Mouse (Mus musculus) kidney, embryonic 14.5 days (tissue): ENCODE measurements at regions not wholly inside any gene's neighbourhood (a gene's known extent, or its start where the extent isn't known, plus 50 kb on each side); places are given as distances from the start of the nearest gene placed in this dataset.

ENCODE experiments used
- ATAC-seq: fragments of 200-750 bp; cut with Nextera tagmentation; 2 replicates; pipeline ENCODE4 v1.8.0; 2017; ENCODE audit warnings: moderate number of reproducible peaks, mild to moderate bottlenecking, moderate TSS enrichment, moderate library complexity; ENCODE audit not compliant: low FRiP score, low TSS enrichment
- H3K27ac ChIP-seq: fragments of 300-500 bp; sonication (generic); 2 replicates; pipeline ENCODE4 v1.5.1; 2014; ENCODE audit warnings: low read depth, mild to moderate bottlenecking, low read length, moderate library complexity, mixed read lengths
- H3K27me3 ChIP-seq: fragments of 300-500 bp; sonication (generic); 2 replicates; pipeline ENCODE4 v1.6.1; 2014; ENCODE audit warnings: mild to moderate bottlenecking, low read length; ENCODE audit not compliant: control insufficient read depth, insufficient read depth
- H3K36me3 ChIP-seq: fragments of 300-500 bp; sonication (generic); 2 replicates; pipeline ENCODE4 v1.6.1; 2014; ENCODE audit warnings: low read length, mixed read lengths; ENCODE audit not compliant: control insufficient read depth, insufficient read depth
- H3K4me1 ChIP-seq: fragments of 300-500 bp; sonication (generic); 2 replicates; pipeline ENCODE4 v1.6.1; 2014; ENCODE audit warnings: low read length, mixed read lengths; ENCODE audit not compliant: control insufficient read depth, insufficient read depth
- H3K4me2 ChIP-seq: fragments of 300-500 bp; sonication (generic); replicated peaks from 2 replicates; pipeline ENCODE4 v1.6.1; 2014; ENCODE audit warnings: low read depth, mild to moderate bottlenecking, low read length
- H3K4me3 ChIP-seq: fragments of 300-500 bp; sonication (generic); 2 replicates; pipeline ENCODE4 v1.5.1; 2014; ENCODE audit warnings: mild to moderate bottlenecking, low read length
- H3K9ac ChIP-seq: fragments of 300-500 bp; sonication (generic); 2 replicates; pipeline ENCODE4 v1.6.1; 2014; ENCODE audit warnings: low read depth, mild to moderate bottlenecking, low read length, moderate library complexity
- H3K9me3 ChIP-seq: fragments of 300-500 bp; sonication (generic); 2 replicates; pipeline ENCODE4 v1.6.1; 2016; ENCODE audit warnings: low read length; ENCODE audit not compliant: control insufficient read depth
- WGBS: fragments of 180-500 bp; shearing (Covaris S2); extraction: QIAGEN DNeasy Blood & Tissue Kit; methylation state at CpG from one replicate; pipeline ENCODE4 v1.1.7; 2014; 5-methylcytosine and 5-hydroxymethylcytosine counted together

GRCm38 (mm10) chr12:92239956-92240699 is 391.2 kb upstream of the Sel1l start:
- H3K36me3 ChIP-seq: no peaks in the 10 kb centered on the region
- H3K9me3 ChIP-seq: no peaks in the 10 kb centered on the region
- H3K4me3 ChIP-seq: no peak overlapping the region
- H3K27me3 ChIP-seq: no peaks in the 10 kb centered on the region
- no peak overlapping the region for H3K27ac ChIP-seq
- no peak overlapping the region for H3K9ac ChIP-seq
- H3K4me1 ChIP-seq: no peaks in the 10 kb centered on the region
- WGBS: 74% methylated on average over 5 of the region's 5 CpGs
- no peak overlapping the region for H3K4me2 ChIP-seq
- no peak for ATAC-seq

DNA sequence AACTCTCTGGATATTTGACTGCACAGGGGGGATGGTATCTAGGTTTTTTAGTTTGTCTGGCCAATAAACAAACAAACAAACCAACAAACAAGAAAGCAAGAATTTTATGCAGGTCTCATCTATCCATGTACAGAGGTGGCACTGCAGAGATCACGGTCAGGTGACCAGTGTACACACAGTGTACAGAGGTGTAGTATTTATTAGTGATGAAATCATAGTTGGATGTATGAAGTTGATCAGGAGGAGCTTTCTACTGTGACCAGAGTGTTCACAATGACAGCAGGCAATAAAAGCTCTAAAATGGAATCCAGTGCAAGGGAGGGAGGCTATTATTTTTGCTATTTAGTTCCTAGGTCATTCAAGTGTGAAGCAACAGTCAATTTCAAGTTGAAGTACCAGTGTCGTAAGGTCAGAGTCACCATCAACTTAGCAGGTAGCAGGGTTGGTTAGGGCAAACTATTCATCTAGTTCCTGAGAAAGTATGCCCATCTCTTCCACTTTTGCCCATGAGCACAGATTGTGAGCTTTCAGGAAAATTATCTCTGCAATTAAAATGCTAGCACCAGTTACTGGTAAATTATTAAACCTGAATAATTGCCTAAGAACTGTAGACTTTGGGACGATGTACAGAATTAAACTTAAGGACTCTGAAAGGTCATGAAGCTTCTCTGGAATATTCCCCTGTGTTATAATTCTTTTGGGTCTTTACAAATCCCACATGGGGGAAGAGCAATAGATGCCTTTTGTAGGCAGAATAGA is 384.9 kb upstream of the Sel1l start:
- Histone ChIP-seq H3K4me2 (no peak overlapping the region), H3K4me1 (no peaks in the 10 kb centered on the region), H3K9ac (no peak overlapping the region), H3K9me3 (no peaks in the 10 kb centered on the region), H3K4me3 (no peak overlapping the region), H3K27ac (no peak overlapping the region), H3K36me3 (no peaks in the 10 kb centered on the region), H3K27me3 (no peaks in the 10 kb centered on the region)
- ATAC-seq: peak; percentile 39; the same call in 1 of the 2 replicates
- WGBS: 65% methylated on average over 3 of the region's 3 CpGs

DNA sequence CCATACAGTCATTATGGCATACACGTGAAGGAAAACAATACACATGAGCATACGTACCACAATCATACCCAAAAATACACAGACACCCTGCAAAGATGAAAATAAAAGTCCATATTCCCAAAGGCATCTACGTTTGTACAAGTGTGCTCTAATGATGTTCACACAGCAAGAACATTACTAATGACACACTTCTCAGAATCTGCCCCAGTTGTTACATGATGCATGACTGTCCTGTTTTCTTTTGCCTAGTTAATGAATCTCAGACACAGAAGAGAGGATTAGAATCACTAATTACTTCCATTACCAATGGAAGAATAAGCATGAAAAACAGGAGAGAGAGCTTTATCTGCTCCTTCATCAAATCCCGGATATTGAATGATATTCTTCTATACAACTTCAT is 379.6 kb upstream of the Sel1l start:
- Histone ChIP-seq H3K9ac (no peak overlapping the region), H3K4me2 (no peak overlapping the region), H3K27ac (no peak overlapping the region), H3K9me3 (no peaks in the 10 kb centered on the region), H3K4me1 (no peaks in the 10 kb centered on the region), H3K27me3 (no peaks in the 10 kb centered on the region), H3K36me3 (no peaks in the 10 kb centered on the region), H3K4me3 (no peak overlapping the region)
- WGBS: 79% methylated on average over 4 of the region's 4 CpGs
- ATAC-seq: no peak

GRCm38 (mm10) chr12:92203351-92203750 is 354.4 kb upstream of the Sel1l start:
- Histone ChIP-seq H3K4me2 (no peak overlapping the region), H3K9ac (no peak overlapping the region), H3K4me3 (no peak overlapping the region), H3K9me3 (no peaks in the 10 kb centered on the region), H3K4me1 (no peaks in the 10 kb centered on the region), H3K27ac (no peak overlapping the region), H3K36me3 (no peaks in the 10 kb centered on the region), H3K27me3 (no peaks in the 10 kb centered on the region)
- no peak for ATAC-seq
- 95% methylated on average over 4 of the region's 4 CpGs for WGBS

GRCm38 (mm10) chr12:92200602-92201001 is 351.6 kb upstream of the Sel1l start:
- H3K4me1 ChIP-seq: no peaks in the 10 kb centered on the region
- H3K9me3 ChIP-seq: no peaks in the 10 kb centered on the region
- 57% methylated on average over 1 of the region's 1 CpGs for WGBS
- no peaks in the 10 kb centered on the region for H3K36me3 ChIP-seq
- H3K27me3 ChIP-seq: no peaks in the 10 kb centered on the region
- H3K9ac ChIP-seq: no peak overlapping the region
- H3K4me3 ChIP-seq: no peak overlapping the region
- no peak overlapping the region for H3K4me2 ChIP-seq
- ATAC-seq: no peak
- no peak overlapping the region for H3K27ac ChIP-seq

GRCm38 (mm10) chr12:92198738-92199477 is 350.0 kb upstream of the Sel1l start:
- no peaks in the 10 kb centered on the region for H3K9me3 ChIP-seq
- 87% methylated on average over 5 of the region's 5 CpGs for WGBS
- no peak overlapping the region for H3K27ac ChIP-seq
- H3K27me3 ChIP-seq: no peaks in the 10 kb centered on the region
- no peaks in the 10 kb centered on the region for H3K36me3 ChIP-seq
- H3K9ac ChIP-seq: no peak overlapping the region
- no peak overlapping the region for H3K4me2 ChIP-seq
- no peak overlapping the region for H3K4me3 ChIP-seq
- H3K4me1 ChIP-seq: no peaks in the 10 kb centered on the region
- ATAC-seq: no peak

DNA sequence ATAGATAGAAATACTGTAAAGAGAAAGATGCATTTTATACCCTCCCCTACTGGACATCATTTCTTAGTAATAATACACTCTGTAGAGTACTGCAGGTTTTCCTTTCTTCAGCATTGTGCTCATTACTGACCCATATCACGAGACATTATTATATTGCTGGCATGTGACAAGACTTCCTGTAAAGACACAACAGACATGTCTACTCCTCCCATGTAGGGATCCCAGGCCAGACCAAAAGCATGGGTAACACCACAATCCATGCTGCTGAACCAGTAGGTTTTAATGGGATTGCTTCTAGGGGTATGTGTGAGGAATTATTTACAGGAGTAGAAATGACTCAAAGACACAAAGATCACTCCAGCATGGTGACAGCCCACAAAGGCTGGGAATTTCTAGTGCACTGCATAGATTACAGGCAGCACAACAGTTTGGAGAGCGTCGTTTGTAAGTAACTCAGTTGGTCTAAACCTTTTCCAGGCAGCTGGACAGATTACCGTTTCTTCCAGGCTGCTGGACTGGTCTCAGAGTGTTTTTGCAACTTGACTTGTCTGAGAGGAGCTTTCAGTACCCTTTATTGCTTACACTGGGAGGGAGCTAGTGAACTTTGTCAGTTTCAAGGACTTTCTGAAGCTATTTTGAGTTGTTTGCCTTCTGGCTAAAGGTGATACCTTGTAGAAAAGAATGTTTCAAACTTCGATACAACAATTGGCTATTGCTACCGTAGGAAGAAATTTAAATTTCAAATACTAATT is 345.2 kb upstream of the Sel1l start:
- H3K4me2 ChIP-seq: no peak overlapping the region
- H3K9ac ChIP-seq: no peak overlapping the region
- no peak overlapping the region for H3K4me3 ChIP-seq
- no peaks in the 10 kb centered on the region for H3K9me3 ChIP-seq
- WGBS: 81% methylated on average over 6 of the region's 6 CpGs
- H3K36me3 ChIP-seq: no peaks in the 10 kb centered on the region
- no peak for ATAC-seq
- H3K27ac ChIP-seq: no peak overlapping the region
- H3K4me1 ChIP-seq: no peaks in the 10 kb centered on the region
- no peaks in the 10 kb centered on the region for H3K27me3 ChIP-seq

- no peak overlapping the region for H3K4me2 ChIP-seq
- no peaks in the 10 kb centered on the region for H3K27me3 ChIP-seq
- H3K9ac ChIP-seq: no peak overlapping the region
- H3K9me3 ChIP-seq: no peaks in the 10 kb centered on the region
- 72% methylated on average over 8 of the region's 8 CpGs for WGBS
- H3K4me3 ChIP-seq: no peak overlapping the region
- no peaks in the 10 kb centered on the region for H3K36me3 ChIP-seq
- no peak for ATAC-seq
- no peaks in the 10 kb centered on the region for H3K4me1 ChIP-seq
- no peak overlapping the region for H3K27ac ChIP-seq
These were observed 344.4 kb upstream of the Sel1l start for GRCm38 (mm10) chr12:92193199-92193933.
